Mouse (Mus musculus): ENCODE results near the gene Lin7b. TPM values are rescaled to one million over a fixed set of nuclear protein-coding genes. Genes with fewer than 3 reads are reported as not detected.

Gene Lin7b
- total and polyA plus RNA-seq, 3 experiments, result 1.3 to 3.8 TPM; not detected in 1

DNA sequence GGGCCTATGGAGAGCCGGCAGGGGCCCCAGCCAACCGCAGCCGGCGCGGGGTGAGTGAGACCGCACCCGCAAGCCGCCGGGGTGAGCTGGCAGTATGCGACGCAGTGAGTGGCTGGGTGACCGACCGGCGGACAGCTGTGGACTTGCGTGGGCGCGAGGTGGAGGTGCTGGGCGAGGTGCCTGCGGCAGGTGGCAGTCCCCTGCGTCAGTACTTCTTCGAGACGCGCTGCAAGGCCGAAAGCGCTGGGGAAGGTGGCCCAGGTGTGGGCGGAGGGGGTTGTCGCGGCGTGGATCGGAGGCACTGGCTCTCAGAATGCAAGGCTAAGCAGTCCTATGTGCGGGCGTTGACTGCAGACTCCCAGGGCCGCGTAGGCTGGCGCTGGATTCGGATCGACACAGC is 45.3 kb upstream of the Lin7b start:
- no peak overlapping the region for H3K4me3 ChIP-seq (ENCODE audit: control insufficient read depth in 1 of 2, insufficient read depth in 1 of 2, low read depth in 2 of 2, low read length in 2 of 2)
- peaks cover 6 to 7% of the 10 kb centered on the region in 2 experiments; a peak in 2 of 4 replicates for H3K4me1 ChIP-seq (ENCODE audit: control insufficient read depth in 1 of 2, insufficient read depth in 2 of 2, low read length in 2 of 2)
- H3K9ac ChIP-seq (ENCODE audit: control insufficient read depth, low read depth, low read length, poor library complexity, severe bottlenecking), result no peak overlapping the region
- no peaks in the 10 kb centered on the region; the same call in 1 of the 2 replicates for H3K79me2 ChIP-seq (ENCODE audit: control insufficient read depth, insufficient read depth, low read length, poor library complexity)
- no peak for DNase-seq (ENCODE audit: low read depth, low spot score)
- peaks cover 0 to 3% of the 10 kb centered on the region in 2 experiments; a peak in 2 of 4 replicates for H3K27me3 ChIP-seq (ENCODE audit: control insufficient read depth in 1 of 2, insufficient read depth in 2 of 2, low read length in 2 of 2)
- H3K36me3 ChIP-seq (ENCODE audit: control insufficient read depth in 1 of 2, insufficient read depth in 2 of 2, low read length in 2 of 2), result no peaks in the 10 kb centered on the region; a peak in 1 of 4 replicates
- TF ChIP-seq NRF1 (IDR thresholded peaks at IDR 0.05; ENCODE audit: insufficient read depth, low read depth, low read length, poor library complexity, severe bottlenecking) (no peak), CTCF (IDR thresholded peaks at IDR 0.05 in 2 of 3, conservative IDR thresholded peaks at IDR 0.05 in 1 of 3; ENCODE audit: control insufficient read depth in 1 of 3, insufficient read depth in 1 of 3, low read depth in 2 of 3, low read length in 3 of 3, poor library complexity in 1 of 3, severe bottlenecking in 1 of 3) (no peak), POLR2AphosphoS5 (IDR thresholded peaks at IDR 0.05; ENCODE audit: borderline replicate concordance, low read depth, low read length) (no peak)
- no peaks in the 10 kb centered on the region for H3K9me3 ChIP-seq (replicated peaks; ENCODE audit: insufficient read depth, low read length)
- H3K27ac ChIP-seq (ENCODE audit: control insufficient read depth, low read depth, low read length), result no peak overlapping the region

DNA sequence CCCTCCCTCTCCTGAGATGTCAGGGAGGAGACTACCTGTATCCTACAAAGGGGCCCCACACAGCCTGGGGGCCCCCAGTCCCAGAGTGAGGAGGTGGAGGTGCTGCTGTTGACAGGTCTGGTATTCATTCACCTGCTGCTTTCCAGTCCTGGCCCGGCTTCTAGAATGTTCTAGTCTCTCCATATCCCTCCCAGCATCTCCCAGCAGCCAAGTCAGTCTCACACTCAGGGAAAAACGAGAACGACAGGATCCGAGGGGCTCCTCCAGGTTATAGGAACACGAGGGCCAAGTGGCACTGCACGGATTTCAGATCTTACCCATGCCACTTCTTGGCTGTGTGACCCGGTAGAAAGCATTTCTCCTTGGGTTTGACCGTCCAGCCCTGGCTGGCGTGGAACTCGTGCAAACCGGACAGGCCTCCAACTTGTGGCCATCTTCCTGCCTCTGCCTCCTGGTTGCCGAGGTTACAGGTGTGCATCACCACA is 44.4 kb upstream of the Lin7b start:
- H3K27ac ChIP-seq (ENCODE audit: control insufficient read depth, low read depth, low read length), result no peak overlapping the region
- no peaks in the 10 kb centered on the region; the same call in 1 of the 2 replicates for H3K79me2 ChIP-seq (ENCODE audit: control insufficient read depth, insufficient read depth, low read length, poor library complexity)
- H3K4me1 ChIP-seq (ENCODE audit: control insufficient read depth in 1 of 2, insufficient read depth in 2 of 2, low read length in 2 of 2), result peaks cover 6 to 7% of the 10 kb centered on the region in 2 experiments; a peak in 2 of 4 replicates
- no peak overlapping the region for H3K9ac ChIP-seq (ENCODE audit: control insufficient read depth, low read depth, low read length, poor library complexity, severe bottlenecking)
- H3K4me3 ChIP-seq (ENCODE audit: control insufficient read depth in 1 of 2, insufficient read depth in 1 of 2, low read depth in 2 of 2, low read length in 2 of 2), result no peak overlapping the region
- H3K9me3 ChIP-seq (replicated peaks; ENCODE audit: insufficient read depth, low read length), result no peaks in the 10 kb centered on the region
- no peak for DNase-seq (ENCODE audit: low read depth, low spot score)
- TF ChIP-seq MEF2A (IDR thresholded peaks at IDR 0.05; ENCODE audit: extremely low read depth, insufficient replicate concordance, low read depth, low read length, poor library complexity, severe bottlenecking), result no peak
- H3K27me3 ChIP-seq (ENCODE audit: control insufficient read depth in 1 of 2, insufficient read depth in 2 of 2, low read length in 2 of 2), result peaks cover 0 to 3% of the 10 kb centered on the region in 2 experiments; a peak in 2 of 4 replicates
- no peaks in the 10 kb centered on the region; a peak in 1 of 4 replicates for H3K36me3 ChIP-seq (ENCODE audit: control insufficient read depth in 1 of 2, insufficient read depth in 2 of 2, low read length in 2 of 2)

DNA sequence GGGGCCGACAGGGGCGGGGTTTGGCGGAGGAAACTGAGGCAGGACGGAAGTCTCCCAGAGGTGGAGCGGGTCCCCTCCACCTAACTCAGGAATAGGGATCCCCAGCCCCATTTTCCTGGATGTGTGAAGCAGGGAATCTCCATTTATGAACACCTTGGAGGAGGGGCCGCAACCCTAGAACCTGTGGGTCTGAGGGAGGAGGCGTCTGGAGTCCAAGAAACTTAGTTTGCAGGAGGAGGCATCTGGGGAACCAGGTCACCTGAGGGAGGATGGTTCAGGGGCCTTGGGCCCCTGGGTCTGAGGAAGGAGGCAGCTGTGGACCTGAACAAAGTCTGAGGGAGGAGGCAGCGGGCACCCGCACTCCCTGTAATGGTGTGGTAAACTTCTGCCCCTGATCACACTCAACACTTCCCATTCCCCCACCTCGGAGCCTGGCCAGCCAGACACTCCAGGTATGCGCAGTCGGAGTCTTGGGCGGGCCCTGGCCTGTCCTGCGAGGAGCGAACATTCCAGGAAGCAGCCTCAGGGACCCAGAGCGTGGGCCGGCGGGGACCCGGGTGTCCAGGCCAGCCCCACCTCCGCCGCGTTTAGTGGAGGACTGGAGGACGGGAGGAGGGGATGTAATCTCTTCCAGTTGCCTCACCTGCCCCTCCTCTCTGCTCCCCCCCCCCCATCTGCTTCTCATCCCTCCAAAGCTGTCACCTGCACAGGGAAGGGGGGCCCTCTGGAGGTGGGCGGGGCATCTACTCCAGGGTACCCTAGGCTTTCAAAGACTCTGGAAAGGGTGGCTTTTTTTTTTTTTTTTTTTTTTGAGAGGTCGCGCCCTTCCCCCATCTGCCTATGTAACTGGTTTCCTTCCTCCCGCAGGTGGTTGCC is 43.7 kb upstream of the Lin7b start:
- H3K4me1 ChIP-seq (ENCODE audit: control insufficient read depth in 1 of 2, insufficient read depth in 2 of 2, low read length in 2 of 2), result peaks cover 6 to 7% of the 10 kb centered on the region in 2 experiments; a peak in 2 of 4 replicates
- peak overlapping the region; percentile 71 for H3K9ac ChIP-seq (ENCODE audit: control insufficient read depth, low read depth, low read length, poor library complexity, severe bottlenecking)
- H3K36me3 ChIP-seq (ENCODE audit: control insufficient read depth in 1 of 2, insufficient read depth in 2 of 2, low read length in 2 of 2), result no peaks in the 10 kb centered on the region; a peak in 1 of 4 replicates
- TF ChIP-seq POLR2A (IDR thresholded peaks at IDR 0.05; ENCODE audit: control insufficient read depth in 1 of 2, insufficient read depth in 1 of 2, low read depth in 1 of 2, low read length in 2 of 2, poor library complexity in 1 of 2), result peak in 1 of 2 experiments; percentile 61; a peak in 3 of 4 replicates
- TF ChIP-seq RAD21 (IDR thresholded peaks at IDR 0.05; ENCODE audit: low read depth, low read length), result no peak
- no peak for TF ChIP-seq CTCF (IDR thresholded peaks at IDR 0.05 in 2 of 3, conservative IDR thresholded peaks at IDR 0.05 in 1 of 3; ENCODE audit: control insufficient read depth in 1 of 3, insufficient read depth in 1 of 3, low read depth in 2 of 3, low read length in 3 of 3, poor library complexity in 1 of 3, severe bottlenecking in 1 of 3)
- peak; percentile 89 for TF ChIP-seq ZNF384 (IDR thresholded peaks at IDR 0.05; ENCODE audit: low read depth, low read length)
- peak; percentile 50 for TF ChIP-seq NELFE (IDR thresholded peaks at IDR 0.05; ENCODE audit: low read depth, low read length)
- TF ChIP-seq HCFC1 (IDR thresholded peaks at IDR 0.05; ENCODE audit: low read depth, low read length), result 0 out of 2 replicates have a peak, but pooled peaks have one; percentile 48
- peak overlapping the region; percentile 69 to 100 for H3K4me3 ChIP-seq (ENCODE audit: control insufficient read depth in 1 of 2, insufficient read depth in 1 of 2, low read depth in 2 of 2, low read length in 2 of 2)
- no peak for DNase-seq (ENCODE audit: low read depth, low spot score)
- no peak overlapping the region for H3K27ac ChIP-seq (ENCODE audit: control insufficient read depth, low read depth, low read length)
- peaks cover 0 to 3% of the 10 kb centered on the region in 2 experiments; a peak in 2 of 4 replicates for H3K27me3 ChIP-seq (ENCODE audit: control insufficient read depth in 1 of 2, insufficient read depth in 2 of 2, low read length in 2 of 2)
- no peaks in the 10 kb centered on the region for H3K9me3 ChIP-seq (replicated peaks; ENCODE audit: insufficient read depth, low read length)
- no peaks in the 10 kb centered on the region; the same call in 1 of the 2 replicates for H3K79me2 ChIP-seq (ENCODE audit: control insufficient read depth, insufficient read depth, low read length, poor library complexity)

Data from MEL (cell line).